Mouse (Mus musculus): ENCODE measurements around the gene Snapc4.

DNA sequence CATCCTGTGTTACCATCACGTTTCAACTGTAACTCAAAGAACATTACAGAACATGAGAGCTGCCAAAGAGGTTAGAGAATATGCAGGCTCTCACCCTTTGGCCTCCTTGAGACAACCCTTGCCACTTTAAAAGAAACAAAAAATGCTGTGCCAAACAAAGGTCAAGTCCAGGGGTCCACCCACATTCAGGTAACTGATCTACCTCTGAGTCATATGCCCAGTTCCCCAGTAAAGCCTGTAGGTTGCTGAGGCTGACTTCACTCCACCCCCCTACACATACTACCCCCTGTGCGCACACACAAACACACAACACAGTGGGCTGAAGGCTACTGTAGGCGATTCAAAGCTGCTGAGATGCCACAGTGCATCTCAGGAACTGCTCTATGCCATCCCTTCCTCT, 7.3 kb upstream of the Snapc4 start:
- no peak for TF ChIP-seq CTCF (IDR thresholded peaks at IDR 0.05; ENCODE audit: control insufficient read depth, insufficient read depth, insufficient read length)
- no peak for TF ChIP-seq CEBPB (IDR thresholded peaks at IDR 0.05; ENCODE audit: low read depth)
- no peak for TF ChIP-seq FOSL1 (IDR thresholded peaks at IDR 0.05; ENCODE audit: insufficient read depth, low read length, poor library complexity, severe bottlenecking)

All from C2C12 (cell line).